Mouse (Mus musculus): Measurements from ENCODE around the gene Gm8094.
"Not testable (repeated sequence)": the region's sequence is repeated elsewhere in the genome, so short reads cannot be mapped to it uniquely, and the experiment has no call there.

- not testable (repeated sequence) for TF ChIP-seq CTCF (IDR thresholded peaks at IDR 0.05; ENCODE audit: insufficient read depth, low read length); POLR2A (IDR thresholded peaks at IDR 0.05; ENCODE audit: borderline replicate concordance, extremely low read depth, low read depth, low read length)
Observed at GRCm38 (mm10) chr14:43060179-43060578, 16.3 kb downstream of the Gm8094 start.

Measured in lung, adult 2 months (tissue).